Mouse (Mus musculus): ENCODE results near the gene St3gal2. TPM values are rescaled to one million over a fixed set of nuclear protein-coding genes. Genes with fewer than 3 reads are reported as not detected.
"Not testable (repeated sequence)": the region's sequence is repeated elsewhere in the genome, so short reads cannot be mapped to it uniquely, and the experiment has no call there.

St3gal2 gene
- total RNA-seq, 2 experiments from 2014 or later = 15.2 to 23.1 TPM

- peak; percentile 87 for ATAC-seq (ENCODE audit: poor library complexity, severe bottlenecking)
Observed at GRCm38 (mm10) chr8:110944276-110944876, 24.7 kb downstream of the St3gal2 start.

- no peak for ATAC-seq (ENCODE audit: poor library complexity, severe bottlenecking)
Observed at GRCm38 (mm10) chr8:110945716-110946115, 26.0 kb downstream of the St3gal2 start.

GRCm38 (mm10) chr8:110950065-110950484, 30.4 kb downstream of the St3gal2 start:
- ATAC-seq (ENCODE audit: poor library complexity, severe bottlenecking) = peak; percentile 20; the same call in 1 of the 2 replicates

GRCm38 (mm10) chr8:110954776-110955175, 35.1 kb downstream of the St3gal2 start:
- ATAC-seq (ENCODE audit: poor library complexity, severe bottlenecking) = peak; percentile 70

GRCm38 (mm10) chr8:110956619-110957450, 37.1 kb downstream of the St3gal2 start:
- no peak for ATAC-seq (ENCODE audit: poor library complexity, severe bottlenecking)

GRCm38 (mm10) chr8:110957471-110957870, 37.7 kb downstream of the St3gal2 start:
- ATAC-seq (ENCODE audit: poor library complexity, severe bottlenecking) = no peak

GRCm38 (mm10) chr8:110958135-110958534, 38.4 kb downstream of the St3gal2 start:
- ATAC-seq (ENCODE audit: poor library complexity, severe bottlenecking) = no peak

GRCm38 (mm10) chr8:110958553-110958952, 38.8 kb downstream of the St3gal2 start:
- ATAC-seq (ENCODE audit: poor library complexity, severe bottlenecking) = not testable (repeated sequence)

GRCm38 (mm10) chr8:110959071-110959780, 39.5 kb downstream of the St3gal2 start:
- ATAC-seq (ENCODE audit: poor library complexity, severe bottlenecking) = no peak

GRCm38 (mm10) chr8:110959906-110960305, 40.2 kb downstream of the St3gal2 start:
- ATAC-seq (ENCODE audit: poor library complexity, severe bottlenecking) = no peak

- ATAC-seq (ENCODE audit: poor library complexity, severe bottlenecking) = no peak
Observed at GRCm38 (mm10) chr8:110963051-110963450, 43.3 kb downstream of the St3gal2 start.

- no peak for ATAC-seq (ENCODE audit: poor library complexity, severe bottlenecking)
Observed at GRCm38 (mm10) chr8:110964666-110965065, 44.9 kb downstream of the St3gal2 start.

- ATAC-seq (ENCODE audit: poor library complexity, severe bottlenecking) = no peak
Observed at GRCm38 (mm10) chr8:110965594-110965993, 45.9 kb downstream of the St3gal2 start.

GRCm38 (mm10) chr8:110966586-110966985, 46.9 kb downstream of the St3gal2 start:
- no peak for ATAC-seq (ENCODE audit: poor library complexity, severe bottlenecking)

GRCm38 (mm10) chr8:110967326-110967725, 47.6 kb downstream of the St3gal2 start:
- no peak for ATAC-seq (ENCODE audit: poor library complexity, severe bottlenecking)

- ATAC-seq (ENCODE audit: poor library complexity, severe bottlenecking) = peak; percentile 96
Observed at GRCm38 (mm10) chr8:110969910-110970770, 50.4 kb downstream of the St3gal2 start.

- ATAC-seq (ENCODE audit: poor library complexity, severe bottlenecking) = not testable (repeated sequence)
Observed at GRCm38 (mm10) chr8:110976532-110976931, 56.8 kb downstream of the St3gal2 start.

GRCm38 (mm10) chr8:110977987-110978386, 58.3 kb downstream of the St3gal2 start:
- ATAC-seq (ENCODE audit: poor library complexity, severe bottlenecking) = not testable (repeated sequence)

- ATAC-seq (ENCODE audit: poor library complexity, severe bottlenecking) = no peak
Observed at GRCm38 (mm10) chr8:110981304-110981703, 61.6 kb downstream of the St3gal2 start.

Measured in megakaryocyte, adult 5-6 weeks (primary cell).